Comparison of ENCODE assay signal across 27 mouse cellular contexts in genomic region chr11:62664250-62664649, GRCm38 (mm10). TPM values are rescaled to one million over a fixed set of nuclear protein-coding genes. Genes with fewer than 3 reads are reported as not detected.
DNase-seq lines count a peak whose midpoint lies in the region; ATAC-seq lines count a peak whose summit lies in the region.
"Had no signal": no experiment of that assay in that cellular context is flagged by ENCODE, and none has a peak within 500 bp of the region (broad histone marks: within the 10 kb centered on the region; RNA-seq: fewer than 3 reads in every experiment).

No protein-coding gene starts in this region.

- H3K4me2 ChIP-seq in forebrain, embryonic 11.5 days (ENCODE audit: low read depth, low read length, severe bottlenecking) = no peak overlapping the region
- H3K4me2 ChIP-seq: embryonic facial prominence, embryonic 13.5 days; forebrain, embryonic 13.5 days; heart, embryonic 11.5 days; hindbrain, embryonic 14.5 days had no signal

- no peak overlapping the region for H3K4me3 ChIP-seq in forebrain, embryonic 11.5 days (ENCODE audit: low read depth, low read length)
- H3K4me3 ChIP-seq: embryonic facial prominence, embryonic 10.5 days; embryonic facial prominence, embryonic 13.5 days; erythroblast, embryonic 14.5 days; forebrain, embryonic 13.5 days; hindbrain, embryonic 10.5 days had no signal

- no peaks in the 10 kb centered on the region for H3K4me1 ChIP-seq in forebrain, embryonic 11.5 days (replicated peaks; ENCODE audit: control insufficient read depth, insufficient read depth, low read length)
- H3K4me1 ChIP-seq: embryonic facial prominence, embryonic 10.5 days; embryonic facial prominence, embryonic 13.5 days; forebrain, embryonic 13.5 days; hindbrain, embryonic 10.5 days had no signal

- H3K36me3 ChIP-seq in forebrain, embryonic 11.5 days (ENCODE audit: control insufficient read depth, insufficient read depth, low read length) = peaks cover 5% of the 10 kb centered on the region; the same call in 1 of the 2 replicates

- no peak overlapping the region for H3K9ac ChIP-seq in forebrain, embryonic 11.5 days (ENCODE audit: low read length)
- H3K9ac ChIP-seq: embryonic facial prominence, embryonic 13.5 days; forebrain, embryonic 13.5 days; hindbrain, embryonic 14.5 days had no signal

- WGBS in forebrain, embryonic 11.5 days = 90% methylated on average over 6 of the region's 6 CpGs

- no peaks in the 10 kb centered on the region for H3K27me3 ChIP-seq in forebrain, embryonic 11.5 days (ENCODE audit: control insufficient read depth, insufficient read depth, low read length)
- H3K27me3 ChIP-seq: embryonic facial prominence, embryonic 13.5 days; forebrain, embryonic 13.5 days; Patski had no signal

- H3K27ac ChIP-seq in forebrain, embryonic 11.5 days (ENCODE audit: low read depth, low read length) = no peak overlapping the region
- H3K27ac ChIP-seq: embryonic facial prominence, embryonic 10.5 days; embryonic facial prominence, embryonic 13.5 days; forebrain, embryonic 13.5 days; hindbrain, embryonic 10.5 days; hindbrain, embryonic 14.5 days; hindbrain, postnatal 0 days had no signal

- peak; percentile 42; the same call in 1 of the 2 replicates for ATAC-seq in common myeloid progenitor, adult 5-6 weeks (replicated peaks; ENCODE audit: low read depth, poor library complexity, severe bottlenecking)
- ATAC-seq in megakaryocyte, adult 5-6 weeks (ENCODE audit: poor library complexity, severe bottlenecking) = peak; percentile 83
- peak; percentile 70 for ATAC-seq in monocyte, adult 5-6 weeks (replicated peaks; ENCODE audit: insufficient number of reproducible peaks, low FRiP score, low TSS enrichment, poor library complexity, severe bottlenecking)
- ATAC-seq in forebrain, embryonic 11.5 days (replicated peaks; ENCODE audit: low FRiP score) = no peak
- ATAC-seq: CD4-positive, CD25-positive, alpha-beta regulatory T cell, adult 4 months; forebrain, embryonic 13.5 days; forebrain, embryonic 16.5 days; hindbrain, postnatal 0 days; inflammation-experienced regulatory T-cells, adult 6 months; intestine, embryonic 16.5 days; Patski had no signal

- no peaks in the 10 kb centered on the region for H3K9me3 ChIP-seq in forebrain, embryonic 11.5 days (ENCODE audit: control insufficient read depth, low read length)
- H3K9me3 ChIP-seq: embryonic facial prominence, embryonic 10.5 days; embryonic facial prominence, embryonic 13.5 days; forebrain, embryonic 13.5 days; hindbrain, embryonic 10.5 days had no signal

- peak; percentile 92 for DNase-seq in 416B (ENCODE audit: low read depth)
- no peak for DNase-seq in thymus, adult 18-20 months
- DNase-seq in forebrain, embryonic 11.5 days (ENCODE audit: low spot score) = no peak
- DNase-seq in heart, adult 18-20 months = no peak
- DNase-seq: adrenal gland, postnatal 14 days; cerebellum, adult 11 months; cerebellum, adult 2 months; cerebellum, adult 9-11 months; cerebellum, postnatal 25 days; embryo, embryonic 11 days; gastrocnemius, postnatal 14 days had no signal

RNA-seq across cellular contexts. Expression of gene Mmgt2, which starts 15.8 kb away (rescaled TPM):
- total RNA-seq in common myeloid progenitor, adult 5-6 weeks (2017) = 13.0 and 28.6 TPM in 2 replicates
- total RNA-seq in megakaryocyte, adult 5-6 weeks (2015) = 19.0 and 19.3 TPM in 2 replicates
- total RNA-seq in megakaryocyte, adult 5-6 weeks (2017) = 7.2 and 10.9 TPM in 2 replicates
- total RNA-seq in monocyte, adult 5-6 weeks (2017) = 11.6 to 45.4 TPM (median 31.4 TPM) in 3 replicates
- polyA plus RNA-seq in forebrain, embryonic 11.5 days (2014; fragmentation: Nextera tagmentation; extraction: Ambion mirVana) = 37.8 and 41.1 TPM in 2 replicates
- 1 to 10 TPM; 5.4 to 7.1 TPM for total RNA-seq in heart, adult 18-20 months (2021)

RNA-seq across cellular contexts. Expression of gene Lrrc75a, which starts 15.9 kb away (rescaled TPM):
- total RNA-seq in common myeloid progenitor, adult 5-6 weeks (2017) = 1.8 and 6.9 TPM in 2 replicates
- total RNA-seq in megakaryocyte, adult 5-6 weeks (2015) = 5.7 TPM in 2 replicates
- 3.6 and 5.7 TPM in 2 replicates for total RNA-seq in megakaryocyte, adult 5-6 weeks (2017)
- total RNA-seq in monocyte, adult 5-6 weeks (2017) = 1.3 to 6.4 TPM (median 4.1 TPM) in 3 replicates
- 14.3 and 20.7 TPM in 2 replicates for polyA plus RNA-seq in forebrain, embryonic 11.5 days (2014; fragmentation: Nextera tagmentation; extraction: Ambion mirVana)
- total RNA-seq in heart, adult 18-20 months (2021) = 1 to 10 TPM; 3.2 to 4.3 TPM
